Mouse (Mus musculus): ENCODE measurements around the gene Vmn1r196. TPM values are rescaled to one million over a fixed set of nuclear protein-coding genes. Genes with fewer than 3 reads are reported as not detected.

Gene Vmn1r196
- polyA plus RNA-seq, 1 experiment, result not detected

- DNase-seq, result no peak
- no peak for TF ChIP-seq POLR2A (IDR thresholded peaks at IDR 0.05; ENCODE audit: borderline replicate concordance, extremely low read depth, low read depth, low read length)
- TF ChIP-seq CTCF (IDR thresholded peaks at IDR 0.05; ENCODE audit: insufficient read depth, low read length), result no peak
- Histone ChIP-seq H3K4me3 (replicated peaks; ENCODE audit: extremely low read depth, low read depth, low read length) (no peak overlapping the region), H3K4me1 (ENCODE audit: control insufficient read depth, insufficient read depth, low read length) (no peaks in the 10 kb centered on the region)
- WGBS, result 81% methylated on average over 1 of the region's 1 CpGs
These were observed 45.8 kb downstream of the Vmn1r196 start for GRCm38 (mm10) chr13:22335565-22335964.

Other genes with a start within 250 kb of the Vmn1r196 start
- 5.1 and 5.2 TPM in 2 replicates for gene Hist1h4i, start 248.6 kb upstream of the Vmn1r196 start, polyA plus RNA-seq (2012; rRNA removed)
- gene Hist1h2ag, start 247.0 kb upstream of the Vmn1r196 start, polyA plus RNA-seq (2012; rRNA removed), result 0.54 and 1.1 TPM in 2 replicates
- 1.8 and 3.5 TPM in 2 replicates for gene Hist1h2bj, start 246.7 kb upstream of the Vmn1r196 start, polyA plus RNA-seq (2012; rRNA removed)
- not detected in 2 replicates for gene Vmn1r188, start 205.5 kb upstream of the Vmn1r196 start, polyA plus RNA-seq (2012; rRNA removed)
- not detected in 2 replicates for gene Vmn1r189, start 184.1 kb upstream of the Vmn1r196 start, polyA plus RNA-seq (2012; rRNA removed)
- not detected in 2 replicates for gene Vmn1r191, start 106.0 kb upstream of the Vmn1r196 start, polyA plus RNA-seq (2012; rRNA removed)
- gene Vmn1r192, start 98.8 kb upstream of the Vmn1r196 start, polyA plus RNA-seq (2012; rRNA removed), result not detected in 2 replicates
- not detected in 2 replicates for gene Vmn1r193, start 66.8 kb upstream of the Vmn1r196 start, polyA plus RNA-seq (2012; rRNA removed)
- not detected in 2 replicates for gene Vmn1r194, start 45.7 kb upstream of the Vmn1r196 start, polyA plus RNA-seq (2012; rRNA removed)
- gene Vmn1r195, start 19.4 kb upstream of the Vmn1r196 start, polyA plus RNA-seq (2012; rRNA removed), result not detected in 2 replicates
- not detected in 2 replicates for gene Vmn1r197, start 34.7 kb downstream of the Vmn1r196 start, polyA plus RNA-seq (2012; rRNA removed)
- not detected in 2 replicates for gene Vmn1r198, start 60.4 kb downstream of the Vmn1r196 start, polyA plus RNA-seq (2012; rRNA removed)
- not detected in 2 replicates for gene Vmn1r199, start 89.9 kb downstream of the Vmn1r196 start, polyA plus RNA-seq (2012; rRNA removed)
- not detected in 2 replicates for gene Vmn1r200, start 100.5 kb downstream of the Vmn1r196 start, polyA plus RNA-seq (2012; rRNA removed)
- gene Vmn1r201, start 182.0 kb downstream of the Vmn1r196 start, polyA plus RNA-seq (2012; rRNA removed), result not detected in 2 replicates
- gene Vmn1r202, start 215.5 kb downstream of the Vmn1r196 start, polyA plus RNA-seq (2012; rRNA removed), result 0.02 TPM in 1 of 2 replicates, not detected in the other
- gene Vmn1r203, start 228.2 kb downstream of the Vmn1r196 start, polyA plus RNA-seq (2012; rRNA removed), result not detected in 2 replicates